Mouse (Mus musculus): ENCODE data around the gene Mterf1b.
"Not testable (repeated sequence)": the region's sequence is repeated elsewhere in the genome, so short reads cannot be mapped to it uniquely, and the experiment has no call there.

Gene Mterf1b

GRCm38 (mm10) chr5:4191671-4192480 is at the start of gene Mterf1b:
TSS of gene Mterf1b (plus strand) at chr5:4192367.
- in situ Hi-C loops (cut with MseI, MboI) = loop anchor here (5.0 kb wide), 1 partner anchor 300 kb away; the partner anchor contains the start of gene Mterf1a (in 2 of the 2)

- in situ Hi-C loops (cut with MseI, MboI) = not testable (repeated sequence)
Observed at GRCm38 (mm10) chr5:4159418-4160071, 32.6 kb upstream of the Mterf1b start.

DNA sequence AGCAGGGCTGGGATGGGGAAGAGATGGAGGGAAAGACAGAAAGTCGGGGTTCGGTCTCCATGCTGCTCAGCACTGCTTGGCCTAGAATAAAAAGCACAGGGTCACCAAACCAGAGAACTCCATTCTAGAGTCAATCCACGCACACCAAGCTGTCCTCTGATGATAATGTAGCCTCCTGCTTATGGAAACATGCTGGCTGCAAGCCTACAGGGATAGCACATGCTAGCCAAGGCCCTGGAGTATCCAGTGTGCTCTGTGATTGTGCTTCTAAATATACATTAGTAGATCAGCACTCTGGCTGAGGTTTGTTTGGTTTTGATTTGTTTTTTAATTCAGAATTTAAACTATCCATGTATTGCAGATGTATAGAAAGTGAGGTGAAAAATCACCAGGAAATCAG is 30.6 kb upstream of the Mterf1b start:
- in situ Hi-C loops (cut with MseI, MboI) = no loop called here

GRCm38 (mm10) chr5:4162461-4162860 is 29.7 kb upstream of the Mterf1b start:
- in situ Hi-C loops (cut with MseI, MboI) = no loop called here

DNA sequence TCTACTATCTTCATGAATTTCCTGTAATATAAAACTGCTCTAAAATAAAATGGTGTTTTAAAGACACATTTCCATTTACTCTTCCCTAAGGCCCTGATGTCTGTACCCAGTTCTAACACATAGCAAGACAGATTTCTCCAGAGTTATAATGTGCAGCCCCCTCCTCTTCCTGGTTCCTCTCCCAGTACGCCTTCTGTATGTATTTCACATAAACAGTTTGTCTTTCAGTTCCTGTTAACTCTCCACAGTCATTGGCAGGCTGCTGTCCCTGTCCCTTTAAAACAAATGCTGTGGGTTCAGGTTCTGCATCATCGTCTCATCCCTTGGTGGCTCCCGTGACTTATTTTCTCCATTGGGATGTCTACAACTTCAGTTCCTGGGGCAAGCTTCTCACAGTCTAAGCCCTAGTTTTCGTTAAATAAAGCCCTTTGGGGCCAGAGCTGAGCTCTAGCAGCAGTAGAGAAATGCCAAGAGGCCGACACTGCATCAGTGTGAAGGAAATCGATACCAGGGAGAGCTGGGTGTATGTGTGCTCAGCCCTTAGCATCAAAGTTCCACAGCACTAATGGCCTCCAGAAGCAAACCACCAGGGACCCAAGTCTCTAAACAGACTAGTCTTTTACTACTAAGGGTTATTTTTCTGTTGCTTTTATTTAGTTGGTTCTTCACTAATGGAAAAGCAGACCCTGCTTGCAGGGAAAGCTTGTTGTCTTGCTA is 24.2 kb upstream of the Mterf1b start:
- in situ Hi-C loops (cut with MseI, MboI) = not testable (repeated sequence)

- in situ Hi-C loops (cut with MseI, MboI) = not testable (repeated sequence)
Observed at GRCm38 (mm10) chr5:4168530-4168926, 23.6 kb upstream of the Mterf1b start.

GRCm38 (mm10) chr5:4176421-4176820 is 15.7 kb upstream of the Mterf1b start:
- in situ Hi-C loops (cut with MseI, MboI) = not testable (repeated sequence)

DNA sequence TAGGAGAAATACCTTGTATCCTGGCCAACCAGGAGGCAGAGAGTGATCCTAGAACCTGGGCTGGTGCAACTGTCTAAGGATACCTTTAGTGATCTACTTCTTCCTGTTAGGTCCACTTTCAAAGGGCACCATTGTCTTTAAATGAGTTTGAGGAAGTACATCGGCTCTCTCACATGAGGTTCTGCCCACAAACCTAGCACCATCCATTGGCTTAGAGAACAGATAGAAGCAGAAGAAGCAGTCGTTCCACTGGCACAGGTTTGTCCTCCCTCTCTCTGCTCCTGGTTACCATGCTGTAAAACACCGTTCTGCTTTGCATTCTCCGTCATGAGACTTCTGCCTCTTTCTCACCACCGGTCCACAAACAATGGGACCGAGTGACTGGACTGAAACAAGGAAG is 12.8 kb upstream of the Mterf1b start:
- in situ Hi-C loops (cut with MseI, MboI) = no loop called here

- in situ Hi-C loops (cut with MseI, MboI) = no loop called here
Observed at GRCm38 (mm10) chr5:4186815-4187214, 5.4 kb upstream of the Mterf1b start.

GRCm38 (mm10) chr5:4192481-4193246 is 497 bp downstream of the Mterf1b start:
- in situ Hi-C loops (cut with MseI, MboI) = loop anchor here (5.0 kb wide), 1 partner anchor 300 kb away; the partner anchor contains the start of gene Mterf1a (in 2 of the 2)

DNA sequence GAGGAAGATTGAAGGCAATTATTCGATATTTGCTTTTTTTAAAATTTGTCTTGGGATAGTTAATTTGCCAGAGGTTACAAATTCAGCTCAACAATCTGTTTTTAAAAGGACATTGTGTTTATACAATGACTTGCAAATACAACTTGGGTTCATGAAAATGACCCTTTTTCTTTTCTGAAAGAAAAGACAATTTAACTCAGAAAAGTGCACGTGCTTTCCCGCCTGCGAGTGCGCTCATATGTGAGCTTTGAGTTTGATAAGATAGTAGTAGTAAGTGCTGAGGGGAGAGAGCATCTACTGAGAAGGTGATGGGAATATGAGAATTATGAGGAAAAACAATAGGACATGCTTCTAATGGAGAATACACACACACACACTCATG is 1.1 kb downstream of the Mterf1b start:
- in situ Hi-C loops (cut with MseI, MboI) = loop anchor here (5.0 kb wide), 1 partner anchor 301 kb away; the partner anchor contains the start of gene Mterf1a (in 2 of the 2)

DNA sequence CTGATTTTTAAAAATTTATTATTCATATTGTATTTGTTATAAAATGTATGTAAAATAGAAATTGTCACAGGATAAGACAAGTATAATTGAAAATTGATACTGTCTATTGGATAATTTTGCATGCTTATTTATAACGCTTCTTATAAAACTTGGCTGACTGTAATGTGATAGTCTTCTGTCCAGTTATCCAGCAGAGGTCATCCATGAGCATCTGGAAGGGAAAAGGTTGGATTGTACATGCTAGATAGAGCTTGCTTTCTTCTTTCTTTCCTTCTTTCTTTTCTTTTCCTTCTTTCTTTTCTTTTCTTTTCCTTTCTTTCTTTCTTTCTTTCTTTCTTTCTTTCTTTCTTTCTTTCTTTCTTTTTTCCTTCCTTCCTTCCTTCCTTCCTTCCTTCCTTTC is 2.0 kb downstream of the Mterf1b start:
- in situ Hi-C loops (cut with MseI, MboI) = loop anchor here (5.0 kb wide), 1 partner anchor 302 kb away; the partner anchor contains the start of gene Mterf1a (in 2 of the 2)

DNA sequence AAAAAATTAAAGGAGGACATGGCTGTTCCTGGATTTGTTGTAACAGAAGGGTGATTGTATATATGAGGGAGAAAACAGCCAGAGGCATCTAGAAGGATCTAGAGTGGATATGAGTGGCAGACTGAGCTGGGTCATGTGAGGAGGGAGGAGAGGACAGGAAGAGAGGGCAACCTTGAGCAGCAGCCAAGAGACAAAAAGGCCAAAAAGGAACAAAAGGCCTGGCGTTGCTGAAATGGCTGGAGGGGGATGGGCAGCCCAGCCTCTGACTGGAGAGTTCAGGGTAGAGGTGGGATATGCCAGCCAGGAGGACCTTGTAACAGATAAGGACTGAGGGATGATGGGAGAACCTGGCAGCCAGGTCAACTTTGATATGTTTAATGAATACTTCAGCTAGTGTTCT is 2.9 kb downstream of the Mterf1b start:
- in situ Hi-C loops (cut with MseI, MboI) = no loop called here

- in situ Hi-C loops (cut with MseI, MboI) = no loop called here
Observed at GRCm38 (mm10) chr5:4201368-4201767, 9.2 kb downstream of the Mterf1b start.

DNA sequence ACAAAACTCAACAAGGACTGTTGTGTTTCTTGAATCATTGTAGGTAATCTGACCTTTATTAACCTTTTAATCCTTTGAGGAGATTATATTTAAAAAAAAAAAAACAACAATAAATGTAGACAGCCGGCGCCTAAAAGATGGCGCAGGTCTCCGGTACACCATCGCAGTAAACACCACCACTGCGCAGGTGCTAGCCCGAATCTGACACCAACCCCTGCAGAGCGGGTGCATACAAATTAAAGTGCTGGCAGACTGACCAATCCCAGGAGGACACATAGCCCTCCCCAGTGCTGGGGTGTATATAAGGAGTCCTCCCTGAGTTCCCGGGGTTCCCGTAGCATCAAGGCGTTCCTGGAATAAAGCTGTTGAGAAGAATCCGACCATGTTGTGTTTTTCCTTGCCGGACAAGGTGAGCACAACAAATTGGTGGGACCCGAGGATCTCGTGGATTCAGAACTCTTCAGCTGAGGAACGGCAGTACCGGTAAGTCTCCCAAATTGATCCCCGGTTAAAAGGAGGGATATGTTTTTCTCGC is 10.2 kb downstream of the Mterf1b start:
- in situ Hi-C loops (cut with MseI, MboI) = not testable (repeated sequence)

- in situ Hi-C loops (cut with MseI, MboI) = not testable (repeated sequence)
Observed at GRCm38 (mm10) chr5:4210082-4210481, 17.9 kb downstream of the Mterf1b start.

- in situ Hi-C loops (cut with MseI, MboI) = no loop called here
Observed at GRCm38 (mm10) chr5:4221309-4221708, 29.1 kb downstream of the Mterf1b start.

- in situ Hi-C loops (cut with MseI, MboI) = no loop called here
Observed at GRCm38 (mm10) chr5:4221981-4222623, 29.9 kb downstream of the Mterf1b start.

- in situ Hi-C loops (cut with MseI, MboI) = no loop called here
Observed at GRCm38 (mm10) chr5:4232163-4232562, 40.0 kb downstream of the Mterf1b start.

DNA sequence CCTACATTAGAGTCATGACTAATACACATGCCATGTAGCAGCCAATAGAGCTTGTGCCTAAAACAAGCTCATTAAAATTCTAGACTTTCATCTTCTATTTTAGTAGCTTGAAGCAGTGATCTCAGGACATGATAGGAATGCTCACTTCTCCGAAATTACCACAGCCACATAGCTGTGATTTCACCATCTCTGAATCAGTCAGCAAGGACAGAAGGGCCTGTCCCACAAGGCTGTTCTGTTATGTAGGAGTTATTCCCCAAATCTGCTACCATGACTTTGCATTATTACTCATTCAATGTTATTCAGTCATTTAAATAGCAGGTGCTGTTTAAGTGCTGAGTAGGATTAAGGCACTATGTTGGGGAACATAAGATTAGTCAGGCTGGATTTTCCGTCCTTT is 42.3 kb downstream of the Mterf1b start:
- in situ Hi-C loops (cut with MseI, MboI) = no loop called here

DNA sequence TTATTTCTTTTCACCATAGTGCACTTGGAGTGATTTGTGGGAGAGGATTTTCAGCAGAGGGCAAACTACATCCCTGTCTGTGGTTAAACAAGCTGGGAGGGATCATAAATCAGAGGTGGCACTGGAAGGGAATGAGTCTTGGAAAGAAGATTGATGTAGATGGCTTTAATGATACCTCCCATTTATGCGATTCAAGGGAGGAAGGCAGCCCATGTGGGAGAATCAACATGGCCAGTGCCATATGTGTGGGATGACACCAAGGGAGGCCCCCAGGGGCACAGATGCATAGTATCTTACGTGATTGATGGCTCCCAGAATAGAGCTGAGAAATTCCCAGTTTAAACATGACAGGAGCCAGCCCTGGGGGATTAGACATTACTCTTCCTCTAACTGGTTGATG is 48.0 kb downstream of the Mterf1b start:
- in situ Hi-C loops (cut with MseI, MboI) = no loop called here
